Mouse (Mus musculus) stomach, postnatal 0 days (tissue): Measurements from ENCODE around the gene P2rx6.

Experiments used
- CTCF ChIP-seq: IDR thresholded peaks from 2 replicates; pipeline ENCODE4 v1.5.1; 2016; ENCODE audit warnings: antibody characterized with exemption, low read depth, mild to moderate bottlenecking, moderate library complexity
- EP300 ChIP-seq: optimal IDR thresholded peaks from 2 replicates; pipeline ENCODE3; 2016; ENCODE audit warnings: antibody characterized with exemption

DNA sequence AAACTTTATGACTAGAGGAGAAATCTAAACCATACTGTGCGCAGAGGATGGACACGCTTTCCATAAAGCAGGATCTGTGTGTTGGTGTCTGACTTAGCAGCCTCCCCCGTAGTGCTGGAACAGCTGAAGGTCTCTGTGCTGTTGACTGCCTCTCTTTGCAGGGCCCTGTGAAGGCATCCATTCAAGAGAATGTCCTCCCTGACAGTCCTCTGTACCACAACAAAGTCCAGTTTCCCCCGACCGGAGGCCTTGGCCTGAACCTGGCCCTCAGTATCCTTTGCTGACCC lies 64.5 kb downstream of the P2rx6 start:
- TF ChIP-seq CTCF (no peak), EP300 (no peak)
